Mouse (Mus musculus): ENCODE results near the gene Ovol2. TPM values are rescaled to one million over a fixed set of nuclear protein-coding genes. Genes with fewer than 3 reads are reported as not detected.

The Ovol2 gene
- total and polyA plus RNA-seq, 3 experiments, result not detected

- 0 out of 2 replicates have a peak, but pooled peaks have one; percentile 73 for TF ChIP-seq SIN3A (IDR thresholded peaks at IDR 0.05; ENCODE audit: low read length)
- TF ChIP-seq ETS1 (conservative IDR thresholded peaks at IDR 0.05; ENCODE audit: low read depth, low read length), result no peak
Observed at GRCm38 (mm10) chr2:144267004-144267730, 64.8 kb downstream of the Ovol2 start (continued).

GRCm38 (mm10) chr2:144265916-144266683 lies 65.8 kb downstream of the Ovol2 start:
- H3K27me3 ChIP-seq (replicated peaks), result no peaks in the 10 kb centered on the region
- H3K4me2 ChIP-seq (ENCODE audit: insufficient read depth, low read depth, poor library complexity, severe bottlenecking), result peak overlapping the region; percentile 95
- H3K36me3 ChIP-seq (replicated peaks in 1 of 2; ENCODE audit: control insufficient read depth in 1 of 2, insufficient read depth in 1 of 2, low read length in 1 of 2), result peaks cover 24 to 71% of the 10 kb centered on the region in 2 experiments
- no peaks in the 10 kb centered on the region for H3K9me3 ChIP-seq (replicated peaks; ENCODE audit: low read length)
- dilution Hi-C loops (cut with MboI; ENCODE audit: extremely low pct_ligation_motif_present, extremely low pct_unique_long_range_greater_than_20kb, low sequenced_read_pairs), result no loop called here
- peak overlapping the region; percentile 63 for H3K9ac ChIP-seq (ENCODE audit: insufficient read depth, low read depth)
- TF ChIP-seq USF1 (IDR thresholded peaks at IDR 0.05; ENCODE audit: low read depth, low read length) (no peak), CHD1 (IDR thresholded peaks at IDR 0.05; ENCODE audit: low read depth, low read length) (no peak), UBTF (IDR thresholded peaks at IDR 0.05; ENCODE audit: low read depth, low read length) (no peak), MYC (IDR thresholded peaks at IDR 0.05; ENCODE audit: low read depth, low read length) (no peak), POLR2A (IDR thresholded peaks at IDR 0.05; ENCODE audit: low read depth, low read length) (peak; percentile 47; the same call in 1 of the 2 replicates), ETS1 (conservative IDR thresholded peaks at IDR 0.05; ENCODE audit: low read depth, low read length) (no peak), SIN3A (IDR thresholded peaks at IDR 0.05; ENCODE audit: low read length) (peak; percentile 4; the same call in 1 of the 2 replicates), IRF4 (IDR thresholded peaks at IDR 0.05; ENCODE audit: low read depth, low read length) (peak; percentile 65)
- in situ Hi-C loops (cut with MboI; ENCODE audit: low pct_ligation_motif_present, low pct_unique_long_range_greater_than_20kb, low sequenced_read_pairs), result no loop called here
- H3K4me1 ChIP-seq (ENCODE audit: control insufficient read depth in 1 of 2, insufficient read depth in 2 of 2), result peaks cover 3 to 44% of the 10 kb centered on the region in 2 experiments; a peak in 3 of 4 replicates
- no peak for DNase-seq (ENCODE audit: extremely low read depth)
- no peak overlapping the region for H3K27ac ChIP-seq (ENCODE audit: insufficient read depth, low read depth)
- peaks cover 94% of the 10 kb centered on the region for H3K79me2 ChIP-seq (replicated peaks; ENCODE audit: control insufficient read depth, extremely low read depth, insufficient read depth, poor library complexity, severe bottlenecking)
- peak overlapping the region in 2 of 3 experiments; percentile 22 to 83 for H3K4me3 ChIP-seq (replicated peaks in 1 of 3; ENCODE audit: low read depth in 2 of 3, low read length in 2 of 3, poor library complexity in 1 of 3)

- DNase-seq (ENCODE audit: extremely low read depth), result no peak
- Histone ChIP-seq H3K9ac (ENCODE audit: insufficient read depth, low read depth) (peak overlapping the region; percentile 56; the same call in 1 of the 2 replicates), H3K79me2 (replicated peaks; ENCODE audit: control insufficient read depth, extremely low read depth, insufficient read depth, poor library complexity, severe bottlenecking) (peaks cover 96% of the 10 kb centered on the region), H3K36me3 (replicated peaks in 1 of 2; ENCODE audit: control insufficient read depth in 1 of 2, insufficient read depth in 1 of 2, low read length in 1 of 2) (peaks cover 29 to 80% of the 10 kb centered on the region in 2 experiments), H3K27ac (ENCODE audit: insufficient read depth, low read depth) (no peak overlapping the region), H3K4me2 (ENCODE audit: insufficient read depth, low read depth, poor library complexity, severe bottlenecking) (peak overlapping the region; percentile 95), H3K4me3 (replicated peaks in 1 of 3; ENCODE audit: low read depth in 2 of 3, low read length in 2 of 3, poor library complexity in 1 of 3) (peak overlapping the region in 1 of 3 experiments; percentile 83), H3K9me3 (replicated peaks; ENCODE audit: low read length) (no peaks in the 10 kb centered on the region), H3K4me1 (ENCODE audit: control insufficient read depth in 1 of 2, insufficient read depth in 2 of 2) (peaks cover 3 to 53% of the 10 kb centered on the region in 2 experiments; a peak in 3 of 4 replicates), H3K27me3 (replicated peaks) (no peaks in the 10 kb centered on the region)
- dilution Hi-C loops (cut with MboI; ENCODE audit: extremely low pct_ligation_motif_present, extremely low pct_unique_long_range_greater_than_20kb, low sequenced_read_pairs), result no loop called here
- in situ Hi-C loops (cut with MboI; ENCODE audit: low pct_ligation_motif_present, low pct_unique_long_range_greater_than_20kb, low sequenced_read_pairs), result no loop called here
- TF ChIP-seq GABPA (IDR thresholded peaks at IDR 0.05; ENCODE audit: insufficient replicate concordance, low read depth, low read length) (no peak), MAFK (IDR thresholded peaks at IDR 0.05; ENCODE audit: insufficient replicate concordance, low read length) (peak; percentile 87)
Observed at GRCm38 (mm10) chr2:144265120-144265488, 66.8 kb downstream of the Ovol2 start.

All from CH12.LX (cell line).